Mouse (Mus musculus): ENCODE results near the gene Arfgap1. TPM values are rescaled to one million over a fixed set of nuclear protein-coding genes. Genes with fewer than 3 reads are reported as not detected.

Arfgap1 gene
- polyA plus RNA-seq, 1 experiment, result 46.3 TPM

- Histone ChIP-seq H3K4me1 (ENCODE audit: control insufficient read depth, insufficient read depth, low read length) (no peaks in the 10 kb centered on the region; the same call in 1 of the 2 replicates), H3K4me3 (replicated peaks; ENCODE audit: extremely low read depth, low read depth, low read length) (peak overlapping the region; percentile 92)
- no peak for TF ChIP-seq CTCF (IDR thresholded peaks at IDR 0.05; ENCODE audit: insufficient read depth, low read length)
- no peak for TF ChIP-seq POLR2A (IDR thresholded peaks at IDR 0.05; ENCODE audit: borderline replicate concordance, extremely low read depth, low read depth, low read length)
- 5% methylated on average over 14 of the region's 14 CpGs for WGBS
- DNase-seq, result no peak
These were observed 738 bp upstream of the Arfgap1 start for GRCm38 (mm10) chr2:180966092-180966882.

GRCm38 (mm10) chr2:180981133-180981532 is 14.1 kb downstream of the Arfgap1 start:
- no peaks in the 10 kb centered on the region for H3K4me1 ChIP-seq (ENCODE audit: control insufficient read depth, insufficient read depth, low read length)
- WGBS, result 75% methylated on average over 6 of the region's 6 CpGs
- no peak overlapping the region for H3K4me3 ChIP-seq (replicated peaks; ENCODE audit: extremely low read depth, low read depth, low read length)
- DNase-seq, result no peak
- TF ChIP-seq CTCF (IDR thresholded peaks at IDR 0.05; ENCODE audit: insufficient read depth, low read length) (no peak), POLR2A (IDR thresholded peaks at IDR 0.05; ENCODE audit: borderline replicate concordance, extremely low read depth, low read depth, low read length) (no peak)

GRCm38 (mm10) chr2:180985635-180986034 is 18.6 kb downstream of the Arfgap1 start:
- 65% methylated on average over 2 of the region's 2 CpGs for WGBS
- no peak for TF ChIP-seq CTCF (IDR thresholded peaks at IDR 0.05; ENCODE audit: insufficient read depth, low read length)
- no peak for TF ChIP-seq POLR2A (IDR thresholded peaks at IDR 0.05; ENCODE audit: borderline replicate concordance, extremely low read depth, low read depth, low read length)
- no peak for DNase-seq
- Histone ChIP-seq H3K4me1 (ENCODE audit: control insufficient read depth, insufficient read depth, low read length) (no peaks in the 10 kb centered on the region), H3K4me3 (replicated peaks; ENCODE audit: extremely low read depth, low read depth, low read length) (no peak overlapping the region)

- DNase-seq, result no peak
- TF ChIP-seq POLR2A (IDR thresholded peaks at IDR 0.05; ENCODE audit: borderline replicate concordance, extremely low read depth, low read depth, low read length) (no peak), CTCF (IDR thresholded peaks at IDR 0.05; ENCODE audit: insufficient read depth, low read length) (no peak)
- Histone ChIP-seq H3K4me1 (ENCODE audit: control insufficient read depth, insufficient read depth, low read length) (no peaks in the 10 kb centered on the region), H3K4me3 (replicated peaks; ENCODE audit: extremely low read depth, low read depth, low read length) (no peak within 1 kb of the TSS)
- 58% methylated on average over 2 of the region's 2 CpGs for WGBS
These were observed 19.4 kb downstream of the Arfgap1 start, which contains the start of gene Col20a1 for GRCm38 (mm10) chr2:180986449-180986848. Col20a1 (plus strand) TSS chr2:180986535.

- no peak for DNase-seq
- TF ChIP-seq POLR2A (IDR thresholded peaks at IDR 0.05; ENCODE audit: borderline replicate concordance, extremely low read depth, low read depth, low read length) (no peak), CTCF (IDR thresholded peaks at IDR 0.05; ENCODE audit: insufficient read depth, low read length) (no peak)
- 65% methylated on average over 1 of the region's 1 CpGs for WGBS
- no peak overlapping the region for H3K4me3 ChIP-seq (replicated peaks; ENCODE audit: extremely low read depth, low read depth, low read length)
- no peaks in the 10 kb centered on the region for H3K4me1 ChIP-seq (ENCODE audit: control insufficient read depth, insufficient read depth, low read length)
These were observed 20.0 kb downstream of the Arfgap1 start for GRCm38 (mm10) chr2:180987001-180987400.

- no peak overlapping the region for H3K4me3 ChIP-seq (replicated peaks; ENCODE audit: extremely low read depth, low read depth, low read length)
- H3K4me1 ChIP-seq (ENCODE audit: control insufficient read depth, insufficient read depth, low read length), result no peaks in the 10 kb centered on the region
- DNase-seq, result no peak
- 59% methylated on average over 5 of the region's 5 CpGs for WGBS
- TF ChIP-seq CTCF (IDR thresholded peaks at IDR 0.05; ENCODE audit: insufficient read depth, low read length) (no peak), POLR2A (IDR thresholded peaks at IDR 0.05; ENCODE audit: borderline replicate concordance, extremely low read depth, low read depth, low read length) (no peak)
These were observed 20.5 kb downstream of the Arfgap1 start for GRCm38 (mm10) chr2:180987432-180988030.

GRCm38 (mm10) chr2:180988347-180988913 is 21.4 kb downstream of the Arfgap1 start:
- DNase-seq, result no peak
- TF ChIP-seq CTCF (IDR thresholded peaks at IDR 0.05; ENCODE audit: insufficient read depth, low read length) (no peak), POLR2A (IDR thresholded peaks at IDR 0.05; ENCODE audit: borderline replicate concordance, extremely low read depth, low read depth, low read length) (no peak)
- Histone ChIP-seq H3K4me3 (replicated peaks; ENCODE audit: extremely low read depth, low read depth, low read length) (no peak overlapping the region), H3K4me1 (ENCODE audit: control insufficient read depth, insufficient read depth, low read length) (no peaks in the 10 kb centered on the region)
- 57% methylated on average over 3 of the region's 3 CpGs for WGBS

DNA sequence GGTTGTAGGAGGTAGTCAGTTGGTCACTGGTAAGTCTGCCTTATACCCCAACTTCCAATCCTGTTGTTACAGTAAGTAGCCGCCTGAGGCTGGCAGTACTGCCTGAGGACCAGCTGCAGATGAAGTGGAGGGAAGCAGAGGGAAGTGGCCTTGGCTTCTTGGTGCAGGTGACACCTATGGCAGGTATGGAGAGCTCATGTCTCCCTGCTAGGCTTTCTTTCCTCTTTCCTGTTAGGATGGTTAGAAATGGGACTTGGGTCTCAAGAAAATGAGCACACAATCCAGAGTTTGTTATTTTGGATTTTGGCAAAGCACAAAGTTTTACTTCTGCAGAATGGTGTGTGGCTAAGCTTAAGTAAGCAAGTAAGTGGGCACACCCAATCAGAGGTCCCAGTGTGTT is 21.9 kb downstream of the Arfgap1 start:
- no peak for DNase-seq
- 79% methylated on average over 1 of the region's 1 CpGs for WGBS
- Histone ChIP-seq H3K4me3 (replicated peaks; ENCODE audit: extremely low read depth, low read depth, low read length) (no peak overlapping the region), H3K4me1 (ENCODE audit: control insufficient read depth, insufficient read depth, low read length) (no peaks in the 10 kb centered on the region)
- TF ChIP-seq CTCF (IDR thresholded peaks at IDR 0.05; ENCODE audit: insufficient read depth, low read length), result no peak
- TF ChIP-seq POLR2A (IDR thresholded peaks at IDR 0.05; ENCODE audit: borderline replicate concordance, extremely low read depth, low read depth, low read length), result no peak

GRCm38 (mm10) chr2:180990347-180990746 is 23.3 kb downstream of the Arfgap1 start:
- Histone ChIP-seq H3K4me1 (ENCODE audit: control insufficient read depth, insufficient read depth, low read length) (no peaks in the 10 kb centered on the region), H3K4me3 (replicated peaks; ENCODE audit: extremely low read depth, low read depth, low read length) (no peak overlapping the region)
- no peak for DNase-seq
- TF ChIP-seq CTCF (IDR thresholded peaks at IDR 0.05; ENCODE audit: insufficient read depth, low read length) (no peak), POLR2A (IDR thresholded peaks at IDR 0.05; ENCODE audit: borderline replicate concordance, extremely low read depth, low read depth, low read length) (no peak)
- WGBS, result 69% methylated on average over 4 of the region's 4 CpGs
